Mouse (Mus musculus) yolk sac, embryonic 10.5 days (tissue): ENCODE data around the gene Vsx2.
A peak's percentile ranks its signal among the peaks of the same experiment; 100 is the strongest.
"Not testable (repeated sequence)": the region's sequence is repeated elsewhere in the genome, so short reads cannot be mapped to it uniquely, and the experiment has no call there.

ENCODE experiments used
- DNase-seq: peaks from one replicate; pipeline ENCODE4 v3.0.0-alpha.2; 2017; ENCODE audit warnings: low spot score

Gene Vsx2

GRCm38 (mm10) chr12:84569336-84569970 lies at the start of gene Vsx2:
TSS of gene Vsx2 (plus strand) at chr12:84569762.
- no peak for DNase-seq

- DNase-seq, result peak; percentile 49
Measured at GRCm38 (mm10) chr12:84523728-84524127, 45.8 kb upstream of the Vsx2 start.

- no peak for DNase-seq
Measured at GRCm38 (mm10) chr12:84524147-84525050, 45.2 kb upstream of the Vsx2 start.

GRCm38 (mm10) chr12:84525422-84525821 lies 44.1 kb upstream of the Vsx2 start:
- DNase-seq, result peak; percentile 36

GRCm38 (mm10) chr12:84530426-84530825 lies 39.1 kb upstream of the Vsx2 start:
- DNase-seq, result no peak

GRCm38 (mm10) chr12:84531906-84532829 lies 37.4 kb upstream of the Vsx2 start:
- DNase-seq, result no peak

GRCm38 (mm10) chr12:84532830-84533199 lies 36.7 kb upstream of the Vsx2 start:
- DNase-seq, result no peak

- no peak for DNase-seq
Measured at GRCm38 (mm10) chr12:84533706-84534486, 35.7 kb upstream of the Vsx2 start.

GRCm38 (mm10) chr12:84539537-84539936 lies 30.0 kb upstream of the Vsx2 start:
- DNase-seq, result not testable (repeated sequence)

GRCm38 (mm10) chr12:84541391-84541958 lies 28.1 kb upstream of the Vsx2 start:
- DNase-seq, result no peak

GRCm38 (mm10) chr12:84546028-84546427 lies 23.5 kb upstream of the Vsx2 start:
- peak; percentile 54 for DNase-seq

GRCm38 (mm10) chr12:84546577-84547085 lies 22.9 kb upstream of the Vsx2 start:
- no peak for DNase-seq

- DNase-seq, result no peak
Measured at GRCm38 (mm10) chr12:84548251-84548650, 21.3 kb upstream of the Vsx2 start.

- no peak for DNase-seq
Measured at GRCm38 (mm10) chr12:84555218-84555617, 14.3 kb upstream of the Vsx2 start.

- no peak for DNase-seq
Measured at GRCm38 (mm10) chr12:84562558-84562957, 7.0 kb upstream of the Vsx2 start.

GRCm38 (mm10) chr12:84567576-84567975 lies 2.0 kb upstream of the Vsx2 start:
- DNase-seq, result no peak

GRCm38 (mm10) chr12:84569976-84570693 lies 573 bp downstream of the Vsx2 start:
- no peak for DNase-seq

- no peak for DNase-seq
Measured at GRCm38 (mm10) chr12:84570694-84571415, 1.3 kb downstream of the Vsx2 start.
